Mouse (Mus musculus) brain, embryonic 14.5 days (tissue): ENCODE results near the gene Qpct.

ENCODE experiments used
- CTCF ChIP-seq: fragments of 200-500 bp; IDR thresholded peaks from 2 replicates; pipeline ENCODE4 v1.5.1; 2012; ENCODE audit warnings: inconsistent platforms, mild to moderate bottlenecking, moderate library complexity, borderline replicate concordance; ENCODE audit not compliant: insufficient read depth, insufficient read length; ENCODE audit errors: extremely low read depth
- POLR2A ChIP-seq: fragments of 200-500 bp; IDR thresholded peaks from 2 replicates; pipeline ENCODE4 v1.6.1; 2012; ENCODE audit warnings: mild to moderate bottlenecking, inconsistent platforms, borderline replicate concordance; ENCODE audit not compliant: poor library complexity, insufficient read depth, insufficient read length, severe bottlenecking; ENCODE audit errors: extremely low read depth

DNA sequence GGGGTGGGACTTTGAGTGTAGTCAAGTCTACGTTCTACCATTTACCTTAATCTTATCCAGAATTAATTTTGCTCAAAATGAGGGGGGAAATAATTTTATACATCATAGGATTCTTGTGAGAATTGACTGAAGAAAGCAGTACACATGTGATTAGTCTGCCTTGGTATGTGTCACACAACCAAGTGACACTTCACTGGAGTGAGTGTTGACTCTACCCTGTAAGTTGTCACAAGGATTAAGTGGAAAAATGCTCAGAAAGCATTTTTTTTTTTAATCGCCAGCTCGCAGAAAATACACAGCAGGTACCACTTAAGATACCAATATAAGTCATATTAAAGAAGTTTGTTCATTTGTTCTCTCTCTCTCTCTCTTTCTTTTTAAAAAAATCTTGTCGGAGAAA is 27.2 kb upstream of the Qpct start:
- TF ChIP-seq CTCF (no peak), POLR2A (no peak)
